Mouse (Mus musculus) bone marrow macrophage, adult 2 months (primary cell): Measurements from ENCODE around the gene Vmn2r114.

ENCODE experiments used
- CTCF ChIP-seq: IDR thresholded peaks from 2 replicates; pipeline ENCODE4 v1.5.1; 2012; ENCODE audit warnings: low read depth, mild to moderate bottlenecking, low read length, moderate library complexity
- POLR2A ChIP-seq: IDR thresholded peaks from 2 replicates; pipeline ENCODE4 v1.6.1; 2012; ENCODE audit warnings: mild to moderate bottlenecking, low read depth, low read length, borderline replicate concordance

- TF ChIP-seq POLR2A (no peak), CTCF (no peak)
Observed at GRCm38 (mm10) chr17:23330657-23331056, 18.3 kb upstream of the Vmn2r114 start.
